Mouse (Mus musculus) hindbrain, embryonic 15.5 days (tissue): ENCODE data around the gene Map9. TPM values are rescaled to one million over a fixed set of nuclear protein-coding genes. Genes with fewer than 3 reads are reported as not detected.
A peak's percentile ranks its signal among the peaks of the same experiment; 100 is the strongest.
"Not testable (repeated sequence)": the region's sequence is repeated elsewhere in the genome, so short reads cannot be mapped to it uniquely, and the experiment has no call there.

ENCODE experiments used
- ATAC-seq: fragments of 200-750 bp; cut with Nextera tagmentation; 2 replicates; pipeline ENCODE4 v1.8.0; 2017; ENCODE audit warnings: low read depth, moderate number of reproducible peaks, moderate TSS enrichment; ENCODE audit not compliant: low FRiP score
- H3K27ac ChIP-seq: fragments of 300-500 bp; sonication (generic); replicated peaks from 2 replicates; pipeline ENCODE4 v1.5.1; 2015; ENCODE audit warnings: mild to moderate bottlenecking, inconsistent platforms
- H3K27me3 ChIP-seq: fragments of 300-500 bp; sonication (generic); 2 replicates; pipeline ENCODE4 v1.6.1; 2015; ENCODE audit warnings: control low read depth, inconsistent platforms
- H3K36me3 ChIP-seq: fragments of 300-500 bp; sonication (generic); 2 replicates; pipeline ENCODE4 v1.6.1; 2015; ENCODE audit warnings: control low read depth, inconsistent platforms
- H3K4me1 ChIP-seq: fragments of 300-500 bp; sonication (generic); replicated peaks from 2 replicates; pipeline ENCODE4 v1.6.1; 2015; ENCODE audit warnings: control low read depth, inconsistent platforms
- H3K4me2 ChIP-seq: fragments of 300-500 bp; sonication (generic); 2 replicates; pipeline ENCODE4 v1.6.1; 2015; ENCODE audit warnings: moderate library complexity, mild to moderate bottlenecking, inconsistent platforms
- H3K4me3 ChIP-seq: fragments of 300-500 bp; sonication (generic); 2 replicates; pipeline ENCODE4 v1.5.1; 2015; ENCODE audit warnings: mild to moderate bottlenecking, inconsistent platforms
- H3K9ac ChIP-seq: fragments of 300-500 bp; sonication (generic); 2 replicates; pipeline ENCODE4 v1.6.1; 2015; ENCODE audit warnings: inconsistent platforms
- H3K9me3 ChIP-seq: fragments of 300-500 bp; sonication (generic); 2 replicates; pipeline ENCODE4 v1.6.1; 2016; ENCODE audit warnings: control low read depth, inconsistent platforms
- WGBS: fragments of 180-500 bp; shearing (Covaris S2); methylation state at CpG from one replicate; pipeline ENCODE4 v1.1.7; 2015; 5-methylcytosine and 5-hydroxymethylcytosine counted together
- polyA plus RNA-seq: library from polyadenylated mRNA; unstranded; fragments of >200 nt; fragmentation: Nextera tagmentation; extraction: Ambion mirVana; gene quantifications from 2 replicates; pipeline ENCODE4 v1.2.1, GENCODE M21; 2015

Map9 gene
- 92.1 and 95.5 TPM in 2 replicates for polyA plus RNA-seq

DNA sequence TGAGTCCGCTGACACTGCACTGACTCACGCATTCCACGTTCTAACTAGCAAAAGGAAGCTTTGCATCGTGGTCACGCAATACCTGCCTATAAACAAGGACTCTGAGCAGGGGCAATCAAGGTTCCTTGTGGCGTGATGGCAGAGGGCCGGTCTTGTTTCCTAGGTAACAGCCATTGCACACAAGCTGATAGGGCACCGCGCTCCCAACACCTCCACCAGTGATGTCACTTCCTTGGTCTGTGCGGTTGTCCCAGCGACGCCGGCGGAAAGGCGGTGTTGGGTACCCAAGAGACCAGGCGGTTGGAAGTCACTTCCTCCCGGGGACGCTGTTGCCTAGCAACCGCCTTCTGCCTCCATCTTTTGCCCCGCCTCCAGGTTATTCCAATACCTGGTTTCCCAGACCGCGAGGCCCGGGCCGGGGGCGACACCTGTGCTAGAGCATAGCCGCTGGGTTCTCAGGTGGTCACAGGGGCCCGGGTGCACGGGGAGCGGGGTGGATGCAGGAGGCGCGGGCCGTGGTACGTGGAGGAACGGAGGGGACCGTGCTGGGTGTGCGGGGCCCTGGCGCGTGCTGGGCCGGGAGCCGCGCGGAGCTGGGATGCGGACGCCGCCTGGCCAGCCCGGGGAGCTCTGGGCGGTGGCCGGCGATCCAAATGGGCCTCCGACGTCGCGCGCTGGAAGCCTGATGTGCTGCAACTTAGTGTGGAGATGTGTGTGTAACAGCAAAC lies at the start of gene Map9:
Gene Map9 (plus strand): TSS at position 248 of the 728 bp plus-strand sequence.
- Histone ChIP-seq H3K27me3 (no peaks in the 10 kb centered on the region), H3K4me1 (peaks cover 9% of the 10 kb centered on the region), H3K4me3 (peak within 1 kb of the TSS; percentile 79), H3K36me3 (no peaks in the 10 kb centered on the region; the same call in 1 of the 2 replicates), H3K27ac (peak within 1 kb of the TSS; percentile 89), H3K9me3 (no peaks in the 10 kb centered on the region), H3K9ac (peak within 1 kb of the TSS; percentile 71), H3K4me2 (peak within 1 kb of the TSS; percentile 53)
- ATAC-seq = peak; percentile 100
- WGBS = under 1% methylated on average over 54 of the region's 54 CpGs

- no peak overlapping the region for H3K9ac ChIP-seq
- no peaks in the 10 kb centered on the region for H3K27me3 ChIP-seq
- no peak overlapping the region for H3K4me2 ChIP-seq
- no peak overlapping the region for H3K4me3 ChIP-seq
- no peaks in the 10 kb centered on the region for H3K4me1 ChIP-seq
- H3K27ac ChIP-seq = no peak overlapping the region
- ATAC-seq = no peak
- H3K36me3 ChIP-seq = no peaks in the 10 kb centered on the region
- no peaks in the 10 kb centered on the region for H3K9me3 ChIP-seq
- 91% methylated on average over 4 of the region's 4 CpGs for whole genome bisulfite sequencing
These were observed 42.1 kb upstream of the Map9 start for GRCm38 (mm10) chr3:82315728-82316127.

DNA sequence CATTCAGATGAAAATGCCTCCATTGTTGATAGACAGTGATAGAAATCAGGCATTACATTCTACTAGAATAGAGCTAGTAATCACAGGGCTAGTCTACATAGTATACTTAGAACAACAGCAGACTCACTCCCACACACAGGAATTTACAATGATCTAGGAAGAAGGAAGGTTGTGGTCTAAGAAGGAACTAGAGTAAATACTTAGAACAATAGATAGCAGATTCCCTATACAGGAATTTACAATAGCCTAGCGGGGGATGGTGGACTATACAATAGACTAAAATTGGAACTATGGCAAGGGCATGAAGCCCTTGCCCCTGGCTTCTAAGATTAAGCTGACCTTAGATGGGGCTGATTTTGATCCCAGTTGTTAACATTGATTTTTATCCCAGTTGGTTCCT lies 31.1 kb upstream of the Map9 start:
- ATAC-seq, H3K27ac ChIP-seq, H3K4me1 ChIP-seq, H3K4me2 ChIP-seq, H3K4me3 ChIP-seq, H3K36me3 ChIP-seq, H3K9me3 ChIP-seq, H3K27me3 ChIP-seq, H3K9ac ChIP-seq: not testable (repeated sequence)
- 83% methylated on average over 1 of the region's 1 CpGs for WGBS

- 100% methylated on average over 1 of the region's 1 CpGs for WGBS
- no peak overlapping the region for H3K4me2 ChIP-seq
- no peak for ATAC-seq
- no peaks in the 10 kb centered on the region for H3K27me3 ChIP-seq
- H3K36me3 ChIP-seq = no peaks in the 10 kb centered on the region
- H3K9ac ChIP-seq = no peak overlapping the region
- H3K4me3 ChIP-seq = no peak overlapping the region
- H3K4me1 ChIP-seq = peaks cover 6% of the 10 kb centered on the region
- no peak overlapping the region for H3K27ac ChIP-seq
- no peaks in the 10 kb centered on the region for H3K9me3 ChIP-seq
These were observed 25.8 kb upstream of the Map9 start for GRCm38 (mm10) chr3:82332067-82332466.

GRCm38 (mm10) chr3:82332536-82332935 lies 25.3 kb upstream of the Map9 start:
- no peak overlapping the region for H3K4me2 ChIP-seq
- H3K9ac ChIP-seq = no peak overlapping the region
- ATAC-seq = no peak
- H3K4me1 ChIP-seq = peaks cover 6% of the 10 kb centered on the region
- no peaks in the 10 kb centered on the region for H3K9me3 ChIP-seq
- no peaks in the 10 kb centered on the region for H3K36me3 ChIP-seq
- no peaks in the 10 kb centered on the region for H3K27me3 ChIP-seq
- H3K27ac ChIP-seq = no peak overlapping the region
- WGBS = 63% methylated on average over 4 of the region's 4 CpGs
- no peak overlapping the region for H3K4me3 ChIP-seq

GRCm38 (mm10) chr3:82333128-82333969 lies 24.5 kb upstream of the Map9 start:
- 9% methylated on average over 16 of the region's 16 CpGs for WGBS
- Histone ChIP-seq H3K9me3 (no peaks in the 10 kb centered on the region), H3K27ac (no peak overlapping the region), H3K9ac (0 out of 2 replicates have a peak overlapping the region, but pooled peaks have one; percentile 13), H3K36me3 (no peaks in the 10 kb centered on the region), H3K4me2 (peak overlapping the region; percentile 58), H3K27me3 (no peaks in the 10 kb centered on the region), H3K4me1 (peaks cover 6% of the 10 kb centered on the region), H3K4me3 (peak overlapping the region; percentile 33)
- peak; percentile 75 for ATAC-seq

DNA sequence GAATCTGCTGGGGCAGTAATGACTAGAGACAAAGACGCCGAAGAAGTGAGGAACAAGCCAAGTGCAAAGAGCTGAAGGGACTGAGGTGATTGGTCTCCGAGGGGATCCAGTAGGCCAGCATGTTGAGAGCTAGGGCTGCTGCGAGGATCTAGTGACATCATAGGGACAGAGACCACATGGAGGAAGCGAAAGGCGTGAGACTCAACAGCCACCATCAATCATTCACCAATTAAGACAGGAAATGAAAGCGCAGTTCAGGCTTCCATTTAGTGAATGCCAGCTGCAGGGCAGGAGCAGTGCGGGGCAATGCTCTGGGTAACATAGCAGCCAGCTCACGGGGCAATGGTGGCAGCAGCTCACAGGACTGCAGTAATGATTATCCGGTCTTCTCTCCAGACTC lies 17.7 kb upstream of the Map9 start:
- Histone ChIP-seq H3K4me1 (no peaks in the 10 kb centered on the region), H3K27me3 (no peaks in the 10 kb centered on the region), H3K36me3 (no peaks in the 10 kb centered on the region), H3K9ac (no peak overlapping the region), H3K4me3 (no peak overlapping the region), H3K9me3 (no peaks in the 10 kb centered on the region), H3K4me2 (no peak overlapping the region), H3K27ac (no peak overlapping the region)
- WGBS = 69% methylated on average over 10 of the region's 10 CpGs
- ATAC-seq = no peak; the same call in 1 of the 2 replicates

DNA sequence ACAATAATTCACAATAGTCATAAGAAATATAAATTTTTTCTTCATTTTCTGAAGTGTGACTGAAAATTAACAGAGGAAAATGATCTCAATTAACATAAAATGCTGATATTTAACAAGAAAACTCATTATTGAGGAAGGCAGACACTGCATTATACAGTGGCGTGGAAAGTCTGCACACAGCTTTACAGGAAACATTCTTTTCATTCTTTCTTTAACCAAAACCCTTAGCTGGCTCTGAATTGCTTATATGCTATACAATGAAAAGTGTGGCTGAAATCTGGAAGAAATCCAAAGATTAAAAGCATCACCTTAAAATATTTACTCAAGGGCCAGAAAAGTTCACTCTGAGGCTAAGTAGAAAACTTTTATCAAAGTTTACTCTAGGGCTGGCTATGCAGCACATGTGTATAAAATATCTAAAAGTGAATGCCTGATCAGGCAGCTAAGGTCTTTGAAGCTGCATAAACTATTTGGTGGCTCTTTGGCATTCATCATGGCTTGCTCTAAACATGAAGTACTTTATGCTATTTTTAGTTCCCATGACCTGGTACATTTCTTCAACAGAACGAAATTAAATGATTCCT lies 9.5 kb upstream of the Map9 start:
- no peaks in the 10 kb centered on the region for H3K27me3 ChIP-seq
- H3K9me3 ChIP-seq = no peaks in the 10 kb centered on the region
- H3K4me2 ChIP-seq = no peak overlapping the region
- H3K4me3 ChIP-seq = no peak overlapping the region
- WGBS = 57% methylated on average over 2 of the region's 2 CpGs
- no peak for ATAC-seq
- H3K4me1 ChIP-seq = no peaks in the 10 kb centered on the region
- no peak overlapping the region for H3K9ac ChIP-seq
- H3K36me3 ChIP-seq = no peaks in the 10 kb centered on the region
- H3K27ac ChIP-seq = no peak overlapping the region

DNA sequence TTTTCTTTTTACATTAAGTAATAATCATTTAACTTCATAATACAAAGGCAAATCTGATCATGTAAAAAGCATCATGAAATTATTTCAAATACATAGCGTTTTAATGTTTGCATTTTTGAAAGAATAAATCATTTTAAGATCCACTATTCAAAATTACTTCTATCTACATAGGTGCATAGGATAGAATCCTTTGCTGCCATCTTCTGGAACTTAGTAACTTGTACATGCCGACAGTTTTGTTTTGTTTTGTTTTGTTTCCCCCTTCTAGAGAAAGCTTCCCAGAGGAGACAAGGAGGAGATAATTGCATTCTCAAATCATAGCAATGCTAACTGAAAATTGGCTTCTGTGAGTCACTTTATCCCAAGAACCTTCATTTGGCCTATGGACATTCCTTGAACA lies 7.5 kb upstream of the Map9 start:
- no peak overlapping the region for H3K4me3 ChIP-seq
- H3K9ac ChIP-seq = no peak overlapping the region
- no peak overlapping the region for H3K4me2 ChIP-seq
- no peak overlapping the region for H3K27ac ChIP-seq
- no peak for ATAC-seq
- no peaks in the 10 kb centered on the region for H3K4me1 ChIP-seq
- 38% methylated on average over 2 of the region's 2 CpGs for WGBS
- H3K9me3 ChIP-seq = no peaks in the 10 kb centered on the region
- no peaks in the 10 kb centered on the region for H3K36me3 ChIP-seq
- no peaks in the 10 kb centered on the region for H3K27me3 ChIP-seq

DNA sequence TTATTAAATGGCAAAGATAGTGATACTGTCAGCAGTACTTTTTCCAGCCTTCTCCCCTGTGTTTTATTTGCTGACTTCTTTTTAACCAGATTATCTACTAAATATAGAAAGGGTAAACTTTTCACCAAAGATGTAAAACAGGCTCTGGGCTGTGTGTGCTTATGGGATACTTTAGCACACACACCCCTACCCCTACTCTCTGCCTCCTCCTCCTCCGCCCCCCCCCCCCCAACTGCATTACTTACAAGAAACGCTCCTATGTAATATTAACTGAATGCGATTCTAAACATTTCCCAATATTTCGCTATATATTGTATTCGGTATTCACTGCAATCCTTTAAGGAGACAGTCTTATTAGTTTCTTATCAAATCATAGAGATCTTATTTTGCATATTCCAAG lies 504 bp upstream of the Map9 start:
- peak; percentile 12; the same call in 1 of the 2 replicates for ATAC-seq
- Histone ChIP-seq H3K36me3 (no peaks in the 10 kb centered on the region; the same call in 1 of the 2 replicates), H3K27ac (peak overlapping the region; percentile 89), H3K9me3 (no peaks in the 10 kb centered on the region), H3K9ac (peak overlapping the region; percentile 49), H3K4me1 (peaks cover 9% of the 10 kb centered on the region), H3K4me2 (peak overlapping the region; percentile 53), H3K4me3 (peak overlapping the region; percentile 79), H3K27me3 (no peaks in the 10 kb centered on the region)
- 16% methylated on average over 5 of the region's 5 CpGs for WGBS

DNA sequence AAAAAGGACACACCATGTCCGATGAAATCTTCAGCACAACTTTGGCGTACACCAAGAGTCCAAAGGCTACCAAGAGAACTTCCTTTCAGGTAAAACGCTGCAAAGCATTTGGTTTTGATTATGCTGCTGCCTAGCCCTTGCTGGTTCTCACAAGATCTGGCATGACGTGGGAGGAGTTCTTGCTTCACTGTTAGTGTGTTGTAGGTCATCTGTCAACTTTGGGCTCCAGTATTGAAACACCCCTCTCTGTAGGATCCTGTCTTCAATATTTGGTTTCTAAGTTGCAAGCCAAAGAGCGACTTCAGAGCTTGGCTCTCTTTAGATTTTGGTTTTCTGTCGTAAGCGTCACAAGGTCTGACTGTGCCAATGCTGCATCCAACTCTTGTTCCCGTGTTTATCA lies 1.2 kb downstream of the Map9 start:
- Histone ChIP-seq H3K27me3 (no peaks in the 10 kb centered on the region), H3K9me3 (no peaks in the 10 kb centered on the region), H3K4me3 (peak overlapping the region; percentile 79), H3K9ac (0 out of 2 replicates have a peak overlapping the region, but pooled peaks have one; percentile 71), H3K4me1 (peaks cover 9% of the 10 kb centered on the region), H3K36me3 (peaks cover 7% of the 10 kb centered on the region), H3K4me2 (peak overlapping the region; percentile 53), H3K27ac (no peak overlapping the region)
- WGBS = 90% methylated on average over 8 of the region's 8 CpGs
- no peak for ATAC-seq

GRCm38 (mm10) chr3:82362452-82362851 lies 4.6 kb downstream of the Map9 start:
- Histone ChIP-seq H3K9ac (no peak overlapping the region), H3K4me2 (no peak overlapping the region), H3K9me3 (no peaks in the 10 kb centered on the region), H3K27me3 (no peaks in the 10 kb centered on the region), H3K36me3 (peaks cover 13% of the 10 kb centered on the region), H3K27ac (no peak overlapping the region), H3K4me3 (no peak overlapping the region), H3K4me1 (peaks cover 9% of the 10 kb centered on the region)
- no peak for ATAC-seq
- WGBS = 53% methylated on average over 4 of the region's 4 CpGs
